Mouse (Mus musculus): ENCODE data around the gene Tcf7l1. TPM values are rescaled to one million over a fixed set of nuclear protein-coding genes. Genes with fewer than 3 reads are reported as not detected.

The Tcf7l1 gene
- total RNA-seq, 1 experiment from 2014 or later = not detected

GRCm38 (mm10) chr6:72787948-72788891 is 834 bp downstream of the Tcf7l1 start:
- 0 out of 2 replicates have a peak, but pooled peaks have one; percentile 6 for ATAC-seq (replicated peaks; ENCODE audit: insufficient number of reproducible peaks, low FRiP score, low TSS enrichment, poor library complexity, severe bottlenecking)

- no peak for ATAC-seq (replicated peaks; ENCODE audit: insufficient number of reproducible peaks, low FRiP score, low TSS enrichment, poor library complexity, severe bottlenecking)
Measured at GRCm38 (mm10) chr6:72787322-72787947, 1.6 kb downstream of the Tcf7l1 start.

- ATAC-seq (replicated peaks; ENCODE audit: insufficient number of reproducible peaks, low FRiP score, low TSS enrichment, poor library complexity, severe bottlenecking) = no peak
Measured at GRCm38 (mm10) chr6:72783780-72784179, 5.3 kb downstream of the Tcf7l1 start.

- ATAC-seq (replicated peaks; ENCODE audit: insufficient number of reproducible peaks, low FRiP score, low TSS enrichment, poor library complexity, severe bottlenecking) = no peak
Measured at GRCm38 (mm10) chr6:72778779-72779776, 10.0 kb downstream of the Tcf7l1 start.

- ATAC-seq (replicated peaks; ENCODE audit: insufficient number of reproducible peaks, low FRiP score, low TSS enrichment, poor library complexity, severe bottlenecking) = no peak
Measured at GRCm38 (mm10) chr6:72777212-72777611, 11.8 kb downstream of the Tcf7l1 start.

- no peak for ATAC-seq (replicated peaks; ENCODE audit: insufficient number of reproducible peaks, low FRiP score, low TSS enrichment, poor library complexity, severe bottlenecking)
Measured at GRCm38 (mm10) chr6:72774275-72774674, 14.8 kb downstream of the Tcf7l1 start.

- ATAC-seq (replicated peaks; ENCODE audit: insufficient number of reproducible peaks, low FRiP score, low TSS enrichment, poor library complexity, severe bottlenecking) = no peak
Measured at GRCm38 (mm10) chr6:72769915-72770776, 18.9 kb downstream of the Tcf7l1 start.

- ATAC-seq (replicated peaks; ENCODE audit: insufficient number of reproducible peaks, low FRiP score, low TSS enrichment, poor library complexity, severe bottlenecking) = no peak
Measured at GRCm38 (mm10) chr6:72769343-72769742, 19.7 kb downstream of the Tcf7l1 start.

GRCm38 (mm10) chr6:72768804-72769203 is 20.2 kb downstream of the Tcf7l1 start:
- ATAC-seq (replicated peaks; ENCODE audit: insufficient number of reproducible peaks, low FRiP score, low TSS enrichment, poor library complexity, severe bottlenecking) = no peak

GRCm38 (mm10) chr6:72768097-72768496 is 21.0 kb downstream of the Tcf7l1 start:
- no peak for ATAC-seq (replicated peaks; ENCODE audit: insufficient number of reproducible peaks, low FRiP score, low TSS enrichment, poor library complexity, severe bottlenecking)

GRCm38 (mm10) chr6:72763616-72764015 is 25.4 kb downstream of the Tcf7l1 start:
- ATAC-seq (replicated peaks; ENCODE audit: insufficient number of reproducible peaks, low FRiP score, low TSS enrichment, poor library complexity, severe bottlenecking) = no peak

GRCm38 (mm10) chr6:72761645-72762044 is 27.4 kb downstream of the Tcf7l1 start:
- no peak for ATAC-seq (replicated peaks; ENCODE audit: insufficient number of reproducible peaks, low FRiP score, low TSS enrichment, poor library complexity, severe bottlenecking)

GRCm38 (mm10) chr6:72758239-72759017 is 30.6 kb downstream of the Tcf7l1 start:
- no peak for ATAC-seq (replicated peaks; ENCODE audit: insufficient number of reproducible peaks, low FRiP score, low TSS enrichment, poor library complexity, severe bottlenecking)

GRCm38 (mm10) chr6:72755267-72755889 is 33.7 kb downstream of the Tcf7l1 start:
- ATAC-seq (replicated peaks; ENCODE audit: insufficient number of reproducible peaks, low FRiP score, low TSS enrichment, poor library complexity, severe bottlenecking) = no peak

GRCm38 (mm10) chr6:72754215-72754614 is 34.8 kb downstream of the Tcf7l1 start:
- ATAC-seq (replicated peaks; ENCODE audit: insufficient number of reproducible peaks, low FRiP score, low TSS enrichment, poor library complexity, severe bottlenecking) = no peak

- no peak for ATAC-seq (replicated peaks; ENCODE audit: insufficient number of reproducible peaks, low FRiP score, low TSS enrichment, poor library complexity, severe bottlenecking)
Measured at GRCm38 (mm10) chr6:72753782-72754181, 35.3 kb downstream of the Tcf7l1 start.

- no peak for ATAC-seq (replicated peaks; ENCODE audit: insufficient number of reproducible peaks, low FRiP score, low TSS enrichment, poor library complexity, severe bottlenecking)
Measured at GRCm38 (mm10) chr6:72752824-72753223, 36.2 kb downstream of the Tcf7l1 start.

Data from monocyte, adult 5-6 weeks (primary cell).